Mouse (Mus musculus): ENCODE measurements around the gene Ctxn2.

DNA sequence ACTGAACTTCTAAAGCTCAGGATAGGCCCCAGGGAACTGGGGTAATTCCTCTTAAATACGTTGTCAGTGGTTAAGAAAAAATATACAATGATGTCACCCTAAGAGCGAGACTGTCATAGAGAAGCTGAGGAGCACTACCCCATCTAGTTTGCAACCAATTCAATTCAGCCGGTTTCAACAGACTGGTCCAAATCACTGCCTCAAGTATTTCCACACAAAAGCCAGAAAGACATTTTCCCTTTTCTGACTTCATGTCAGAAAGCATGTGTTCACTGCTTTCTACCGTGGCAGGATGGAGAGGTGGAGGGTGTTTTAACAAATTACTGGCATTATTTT lies 14.2 kb upstream of the Ctxn2 start:
- TF ChIP-seq GATA1 (IDR thresholded peaks at IDR 0.05; ENCODE audit: borderline replicate concordance, low read length) = no peak
- no peak for TF ChIP-seq FLI1 (IDR thresholded peaks at IDR 0.05; ENCODE audit: low read length)
